Comparison of ENCODE assay signal across 8 mouse cellular contexts in genomic region chr13:104939856-104940255, GRCm38 (mm10).
DNase-seq lines count a peak whose midpoint lies in the region; ATAC-seq lines count a peak whose summit lies in the region.

No protein-coding gene starts in this region.

- H3K27ac ChIP-seq in hindbrain, embryonic 10.5 days, result no peak overlapping the region
- no peak overlapping the region for H3K27ac ChIP-seq in hindbrain, embryonic 16.5 days (ENCODE audit: low read depth, low read length)
- H3K27ac ChIP-seq in embryonic facial prominence, embryonic 11.5 days (replicated peaks; ENCODE audit: low read depth, low read length), result no peak overlapping the region

- H3K9ac ChIP-seq in hindbrain, embryonic 16.5 days (ENCODE audit: low read depth, low read length), result no peak overlapping the region
- no peak overlapping the region for H3K9ac ChIP-seq in embryonic facial prominence, embryonic 11.5 days (replicated peaks; ENCODE audit: low read length)

- H3K4me3 ChIP-seq in hindbrain, embryonic 10.5 days, result no peak overlapping the region
- no peak overlapping the region for H3K4me3 ChIP-seq in hindbrain, embryonic 16.5 days (ENCODE audit: low read length)
- H3K4me3 ChIP-seq in embryonic facial prominence, embryonic 11.5 days (ENCODE audit: low read depth, low read length), result no peak overlapping the region

- H3K9me3 ChIP-seq in hindbrain, embryonic 10.5 days, result no peaks in the 10 kb centered on the region
- H3K9me3 ChIP-seq in hindbrain, embryonic 16.5 days (ENCODE audit: control insufficient read depth, low read length), result no peaks in the 10 kb centered on the region
- H3K9me3 ChIP-seq in embryonic facial prominence, embryonic 11.5 days (replicated peaks; ENCODE audit: control insufficient read depth, low read length), result no peaks in the 10 kb centered on the region

- no peaks in the 10 kb centered on the region for H3K36me3 ChIP-seq in hindbrain, embryonic 10.5 days
- H3K36me3 ChIP-seq in hindbrain, embryonic 16.5 days (ENCODE audit: control insufficient read depth, insufficient read depth, low read length), result no peaks in the 10 kb centered on the region
- H3K36me3 ChIP-seq in embryonic facial prominence, embryonic 11.5 days (replicated peaks; ENCODE audit: control insufficient read depth, insufficient read depth, low read depth, low read length), result no peaks in the 10 kb centered on the region

- DNase-seq in hindbrain, embryonic 10.5 days (ENCODE audit: low spot score), result peak; percentile 35
- peak; percentile 60 for DNase-seq in CD4-positive helper T cell, adult 2 months (ENCODE audit: low read depth, low spot score)
- peak; percentile 67 for DNase-seq in adrenal gland, postnatal 14 days
- DNase-seq in embryonic facial prominence, embryonic 11.5 days (ENCODE audit: low spot score), result peak; percentile 85
- DNase-seq in kidney, postnatal 10 days, result peak; percentile 82
- DNase-seq in lung, postnatal 36 days, result peak; percentile 72
- peak; percentile 7 to 64 for DNase-seq in thymus, postnatal 10 days (ENCODE audit: low spot score in 2 of 2)

- no peaks in the 10 kb centered on the region for H3K27me3 ChIP-seq in hindbrain, embryonic 10.5 days (ENCODE audit: insufficient read depth, poor library complexity, severe bottlenecking)
- H3K27me3 ChIP-seq in hindbrain, embryonic 16.5 days (replicated peaks; ENCODE audit: control insufficient read depth, insufficient read depth, low read length), result no peaks in the 10 kb centered on the region
- no peaks in the 10 kb centered on the region for H3K27me3 ChIP-seq in embryonic facial prominence, embryonic 11.5 days (ENCODE audit: control insufficient read depth, insufficient read depth, low read length)

- no peak for ATAC-seq in hindbrain, embryonic 16.5 days
- ATAC-seq in embryonic facial prominence, embryonic 11.5 days (replicated peaks; ENCODE audit: insufficient number of reproducible peaks, low FRiP score, low TSS enrichment, low read depth), result no peak

- H3K4me2 ChIP-seq in hindbrain, embryonic 16.5 days (ENCODE audit: low read length), result no peak overlapping the region
- H3K4me2 ChIP-seq in embryonic facial prominence, embryonic 11.5 days (ENCODE audit: low read depth, low read length), result no peak overlapping the region

- 3% methylated on average over 4 of the region's 4 CpGs for WGBS in hindbrain, embryonic 10.5 days
- WGBS in hindbrain, embryonic 16.5 days, result 6% methylated on average over 4 of the region's 4 CpGs
- WGBS in embryonic facial prominence, embryonic 11.5 days, result 5% methylated on average over 4 of the region's 4 CpGs

- peaks cover 9% of the 10 kb centered on the region for H3K4me1 ChIP-seq in hindbrain, embryonic 10.5 days (replicated peaks)
- H3K4me1 ChIP-seq in hindbrain, embryonic 16.5 days (ENCODE audit: control insufficient read depth, insufficient read depth, low read depth, low read length), result peaks cover 5% of the 10 kb centered on the region; the same call in 1 of the 2 replicates
- no peaks in the 10 kb centered on the region for H3K4me1 ChIP-seq in embryonic facial prominence, embryonic 11.5 days (ENCODE audit: control insufficient read depth, insufficient read depth, low read length)

Comparison
In these comparisons a context has a peak if more than half of its experiments do, and no peak if none do; other contexts are left out.
1. DNase-seq: peak in every context shown above with its lines; median percentile 85 in embryonic facial prominence, embryonic 11.5 days; 82 in kidney, postnatal 10 days; 72 in lung, postnatal 36 days; 67 in adrenal gland, postnatal 14 days; 60 in CD4-positive helper T cell, adult 2 months; 36 in thymus, postnatal 10 days; 35 in hindbrain, embryonic 10.5 days.